Mouse (Mus musculus): Measurements from ENCODE around the gene Lcn9.

- TF ChIP-seq GATA1 (IDR thresholded peaks at IDR 0.05; ENCODE audit: low read length), result no peak
- no peak for TF ChIP-seq TAL1 (IDR thresholded peaks at IDR 0.05; ENCODE audit: low read length)
Observed at GRCm38 (mm10) chr2:25853998-25854397, 31.0 kb downstream of the Lcn9 start.

Measured in erythroblast, embryonic 14.5 days (primary cell).